8 mouse cellular contexts compared by ENCODE assay signal in genomic region chr13:84349721-84350040, GRCm38 (mm10).
DNase-seq lines count a peak whose midpoint lies in the region; ATAC-seq lines count a peak whose summit lies in the region.

No protein-coding gene starts in this region.

- H3K4me1 ChIP-seq in kidney, embryonic 14.5 days (ENCODE audit: control insufficient read depth, insufficient read depth, low read length) = peaks cover 3% of the 10 kb centered on the region; the same call in 1 of the 2 replicates
- peaks cover 8% of the 10 kb centered on the region for H3K4me1 ChIP-seq in embryonic facial prominence, embryonic 15.5 days
- H3K4me1 ChIP-seq in intestine, embryonic 16.5 days (ENCODE audit: control insufficient read depth, insufficient read depth, low read length) = peaks cover 6% of the 10 kb centered on the region
- peaks cover 12% of the 10 kb centered on the region; the same call in 1 of the 2 replicates for H3K4me1 ChIP-seq in neural tube, embryonic 12.5 days

- ATAC-seq in kidney, embryonic 14.5 days (ENCODE audit: low FRiP score, low TSS enrichment) = no peak
- ATAC-seq in embryonic facial prominence, embryonic 15.5 days (ENCODE audit: insufficient number of reproducible peaks, low FRiP score, low TSS enrichment, low read depth) = no peak
- ATAC-seq in intestine, embryonic 16.5 days = no peak
- ATAC-seq in neural tube, embryonic 12.5 days (ENCODE audit: low FRiP score, low read depth) = no peak

- peak overlapping the region; percentile 37; the same call in 1 of the 2 replicates for H3K4me3 ChIP-seq in kidney, embryonic 14.5 days (ENCODE audit: low read length)
- H3K4me3 ChIP-seq in embryonic facial prominence, embryonic 15.5 days (replicated peaks) = peak overlapping the region; percentile 45
- peak overlapping the region; percentile 55 for H3K4me3 ChIP-seq in intestine, embryonic 16.5 days (ENCODE audit: low read length)
- 0 out of 2 replicates have a peak overlapping the region, but pooled peaks have one; percentile 38 for H3K4me3 ChIP-seq in neural tube, embryonic 12.5 days

- no peaks in the 10 kb centered on the region for H3K9me3 ChIP-seq in kidney, embryonic 14.5 days (ENCODE audit: control insufficient read depth, low read length)
- H3K9me3 ChIP-seq in embryonic facial prominence, embryonic 15.5 days (replicated peaks) = no peaks in the 10 kb centered on the region
- H3K9me3 ChIP-seq in intestine, embryonic 16.5 days (ENCODE audit: control insufficient read depth, low read length) = no peaks in the 10 kb centered on the region
- H3K9me3 ChIP-seq in neural tube, embryonic 12.5 days = no peaks in the 10 kb centered on the region

- no peaks in the 10 kb centered on the region for H3K36me3 ChIP-seq in kidney, embryonic 14.5 days (ENCODE audit: control insufficient read depth, insufficient read depth, low read length)
- no peaks in the 10 kb centered on the region for H3K36me3 ChIP-seq in embryonic facial prominence, embryonic 15.5 days
- no peaks in the 10 kb centered on the region for H3K36me3 ChIP-seq in intestine, embryonic 16.5 days (ENCODE audit: control insufficient read depth, insufficient read depth, low read length)
- H3K36me3 ChIP-seq in neural tube, embryonic 12.5 days = no peaks in the 10 kb centered on the region

- DNase-seq in kidney, postnatal 14 days = no peak
- DNase-seq in left cerebral cortex, adult 8-10 months (ENCODE audit: low spot score in 2 of 2) = no peak
- DNase-seq in embryo, embryonic 11 days = no peak
- no peak for DNase-seq in left cerebral cortex, adult 18-20 months (ENCODE audit: low spot score in 2 of 2)

- no peak overlapping the region for H3K27ac ChIP-seq in kidney, embryonic 14.5 days (ENCODE audit: low read depth, low read length)
- no peak overlapping the region for H3K27ac ChIP-seq in embryonic facial prominence, embryonic 15.5 days (replicated peaks)
- H3K27ac ChIP-seq in intestine, embryonic 16.5 days (ENCODE audit: low read length) = no peak overlapping the region
- H3K27ac ChIP-seq in neural tube, embryonic 12.5 days = peak overlapping the region; percentile 92

- H3K27me3 ChIP-seq in kidney, embryonic 14.5 days (ENCODE audit: control insufficient read depth, insufficient read depth, low read length) = peaks cover 28% of the 10 kb centered on the region
- peaks cover 35% of the 10 kb centered on the region for H3K27me3 ChIP-seq in embryonic facial prominence, embryonic 15.5 days
- H3K27me3 ChIP-seq in intestine, embryonic 16.5 days (replicated peaks; ENCODE audit: control insufficient read depth, insufficient read depth, low read length) = peaks cover 17% of the 10 kb centered on the region
- H3K27me3 ChIP-seq in neural tube, embryonic 12.5 days (replicated peaks) = no peaks in the 10 kb centered on the region

- peak overlapping the region; percentile 65 for H3K4me2 ChIP-seq in kidney, embryonic 14.5 days (replicated peaks; ENCODE audit: low read depth, low read length)
- peak overlapping the region; percentile 77 for H3K4me2 ChIP-seq in embryonic facial prominence, embryonic 15.5 days (replicated peaks)
- peak overlapping the region; percentile 94 for H3K4me2 ChIP-seq in intestine, embryonic 16.5 days (ENCODE audit: low read depth, low read length)
- peak overlapping the region; percentile 60 for H3K4me2 ChIP-seq in neural tube, embryonic 12.5 days (replicated peaks)

- 34% methylated on average over 4 of the region's 4 CpGs for WGBS in kidney, embryonic 14.5 days
- WGBS in embryonic facial prominence, embryonic 15.5 days = 35% methylated on average over 4 of the region's 4 CpGs
- WGBS in intestine, embryonic 16.5 days = 33% methylated on average over 4 of the region's 4 CpGs
- WGBS in neural tube, embryonic 12.5 days = 25% methylated on average over 4 of the region's 4 CpGs

- no peak overlapping the region for H3K9ac ChIP-seq in kidney, embryonic 14.5 days (ENCODE audit: low read depth, low read length)
- no peak overlapping the region for H3K9ac ChIP-seq in embryonic facial prominence, embryonic 15.5 days
- no peak overlapping the region for H3K9ac ChIP-seq in intestine, embryonic 16.5 days (ENCODE audit: low read depth, low read length)
- peak overlapping the region; percentile 68; the same call in 1 of the 2 replicates for H3K9ac ChIP-seq in neural tube, embryonic 12.5 days
